16 mouse cellular contexts compared by ENCODE assay signal in the genomic region with DNA sequence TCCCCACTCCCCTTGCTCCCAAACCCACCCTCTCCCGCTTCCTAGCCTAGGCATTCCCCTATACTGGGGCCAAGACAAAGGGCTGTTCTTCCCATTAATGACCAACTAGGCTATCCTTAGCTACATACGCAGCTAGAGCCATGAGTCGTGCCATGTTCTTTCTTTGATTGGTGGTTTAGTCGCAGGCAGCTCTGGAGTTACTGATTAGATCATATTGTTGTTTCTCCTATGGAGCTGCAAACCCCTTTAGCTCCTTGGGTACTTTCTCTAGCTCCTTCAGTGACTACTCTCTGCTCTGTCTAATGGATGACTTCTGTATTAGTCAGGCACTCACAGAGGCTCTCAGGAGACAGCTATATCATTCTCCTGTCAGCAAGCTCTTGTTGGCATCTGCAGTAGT.
"Had no signal": no experiment of that assay in that cellular context is flagged by ENCODE, and none has a peak within 500 bp of the region (broad histone marks: within the 10 kb centered on the region; RNA-seq: fewer than 3 reads in every experiment).

No protein-coding gene starts in this region.

- H3K4me3 ChIP-seq: neural tube, embryonic 13.5 days; neural tube, embryonic 15.5 days; stomach, embryonic 15.5 days had no signal

- DNase-seq: retina, postnatal 1 day; right cerebral cortex, adult 18-20 months; right cerebral cortex, postnatal 14 days; right cerebral cortex, postnatal 25 days; right cerebral cortex, postnatal 4 days; spleen, adult 18-20 months; thymus, adult 18-20 months; thymus, adult 2 months; thymus, postnatal 14 days; thymus, postnatal 25 days; thymus, postnatal 36 days; thymus, postnatal 4 days had no signal

- H3K27ac ChIP-seq: neural tube, embryonic 13.5 days; neural tube, embryonic 15.5 days; stomach, embryonic 15.5 days; stomach, postnatal 0 days had no signal
